Mouse (Mus musculus) cerebellum, postnatal 4 days (tissue): ENCODE results near the gene Znrf1.
"Not testable (repeated sequence)": the region's sequence is repeated elsewhere in the genome, so short reads cannot be mapped to it uniquely, and the experiment has no call there.

ENCODE experiments used
- DNase-seq, 2 experiments: peaks; one replicate each; pipeline ENCODE4 v3.0.0; 2022; ENCODE audit warnings: low spot score in 2 of 2, mixed read lengths in 1 of 2

The Znrf1 gene

DNA sequence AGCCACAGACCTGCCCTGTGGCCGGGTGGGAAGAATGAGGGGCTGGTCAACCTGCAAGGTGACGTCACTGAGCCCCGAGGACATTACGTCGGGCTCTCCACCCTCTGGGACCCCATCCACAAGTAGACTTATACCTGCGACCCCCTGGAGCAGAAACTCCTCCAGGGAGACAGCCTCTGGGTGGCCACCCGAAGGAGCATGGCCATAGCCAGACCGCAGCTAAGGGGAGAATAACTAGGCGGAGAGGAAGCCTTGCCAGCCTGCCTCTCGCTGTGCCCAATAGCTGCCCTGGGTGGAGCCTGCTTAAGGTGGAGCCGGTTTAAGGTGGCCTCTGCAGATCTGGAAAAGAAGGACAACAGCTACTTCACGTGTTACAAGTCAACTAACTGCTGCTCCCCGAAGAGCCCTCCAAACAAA lies 94.2 kb downstream of the Znrf1 start, which contains the start of gene Ldhd:
Gene Ldhd, minus strand, starts transcription at position 270 of the 417 bp plus-strand sequence.
- DNase-seq: no peak

DNA sequence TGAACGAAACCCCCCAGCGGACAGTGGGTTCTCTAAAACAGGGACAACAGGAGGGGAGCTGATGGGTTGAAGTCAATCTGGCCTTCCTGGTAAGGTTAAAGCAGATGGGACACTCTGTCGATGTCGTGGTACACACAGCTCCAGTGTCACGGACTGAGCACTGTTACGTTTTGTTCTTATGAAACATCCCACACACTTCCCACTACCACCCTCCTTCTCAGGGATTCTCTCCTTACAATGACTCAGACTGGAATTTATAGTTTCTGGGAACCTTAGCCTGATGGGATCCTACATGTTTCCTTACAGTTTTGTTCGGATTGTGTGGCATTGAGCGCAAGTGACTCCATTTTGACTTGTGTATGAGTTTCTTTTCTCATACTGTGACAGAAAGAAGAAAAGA lies 95.7 kb downstream of the Znrf1 start:
- no peak for DNase-seq

DNA sequence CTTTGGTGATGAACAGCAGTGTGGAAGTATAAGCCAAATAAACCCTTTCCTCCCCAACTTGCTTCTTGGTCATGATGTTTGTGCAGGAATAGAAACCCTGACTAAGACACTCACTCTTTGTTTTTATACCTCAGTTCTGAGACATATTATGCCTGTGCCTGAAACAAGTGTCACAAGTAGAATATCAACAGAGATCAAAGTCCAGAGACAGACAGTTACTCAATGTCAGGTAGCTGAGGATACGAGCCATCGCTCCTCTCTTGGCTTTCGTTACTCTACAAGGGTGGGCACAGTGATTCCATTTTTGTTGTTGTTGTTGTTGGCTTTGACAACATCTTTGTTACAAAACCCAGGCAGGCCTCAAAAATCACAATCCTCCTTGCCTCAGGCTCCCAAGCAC lies 97.1 kb downstream of the Znrf1 start:
- no peak for DNase-seq

DNA sequence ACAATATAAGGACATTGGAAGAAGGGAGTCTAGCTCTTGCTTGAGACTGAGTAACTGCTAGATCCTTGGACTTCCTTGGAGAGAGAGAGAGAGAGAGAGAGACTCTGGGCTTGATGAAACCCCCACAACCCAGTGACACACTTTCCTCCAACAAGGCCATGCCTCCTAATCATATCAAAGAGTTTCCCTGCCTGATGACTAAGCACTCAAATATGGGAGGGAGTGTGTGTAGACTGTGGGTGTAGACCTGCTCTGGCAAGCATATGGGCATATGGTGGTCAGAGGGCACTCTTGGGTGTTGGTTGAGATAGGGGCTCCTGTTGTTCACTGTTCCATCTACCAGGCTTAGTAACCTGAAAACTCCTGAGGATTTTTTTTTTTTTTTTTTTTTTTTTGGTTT lies 102.2 kb downstream of the Znrf1 start:
- DNase-seq: no peak

DNA sequence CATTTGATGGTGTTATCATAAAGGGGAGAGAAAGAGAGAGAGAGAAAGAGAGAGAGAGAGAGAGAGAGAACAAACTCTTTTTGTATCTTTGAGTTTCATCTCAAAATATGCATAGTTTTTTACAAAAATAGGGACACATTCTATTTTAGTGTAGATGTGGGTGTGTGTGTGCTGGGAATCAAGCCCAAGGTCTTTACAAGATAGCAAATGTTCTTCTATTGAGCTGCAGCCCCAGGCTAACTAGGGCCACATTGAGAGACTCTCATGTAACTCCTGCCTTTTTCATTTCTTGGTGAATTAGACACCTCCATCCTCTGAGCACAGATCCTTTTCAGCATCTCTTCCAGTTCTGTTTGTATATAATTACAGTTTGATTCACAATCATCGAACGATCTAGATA lies 105.2 kb downstream of the Znrf1 start:
- DNase-seq: no peak

DNA sequence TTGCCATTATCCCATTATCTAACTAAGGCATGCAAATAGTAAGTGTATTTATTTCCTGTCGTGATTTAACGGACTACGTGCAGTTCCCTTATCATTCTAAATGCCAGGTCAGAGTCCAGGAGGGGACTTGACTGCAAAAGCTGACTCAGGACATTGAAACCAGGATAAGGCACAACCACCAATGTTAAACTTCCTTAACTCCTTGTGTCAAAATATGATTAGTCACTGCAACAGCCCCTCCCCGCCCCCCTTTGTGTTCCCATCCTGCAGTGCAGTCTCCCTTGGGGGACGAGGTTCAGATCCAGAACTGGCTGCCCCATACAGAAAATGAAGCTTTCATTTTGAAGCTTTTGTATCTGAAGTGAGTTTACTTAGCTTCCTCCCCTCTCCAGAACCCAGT lies 106.6 kb downstream of the Znrf1 start:
- no peak for DNase-seq

DNA sequence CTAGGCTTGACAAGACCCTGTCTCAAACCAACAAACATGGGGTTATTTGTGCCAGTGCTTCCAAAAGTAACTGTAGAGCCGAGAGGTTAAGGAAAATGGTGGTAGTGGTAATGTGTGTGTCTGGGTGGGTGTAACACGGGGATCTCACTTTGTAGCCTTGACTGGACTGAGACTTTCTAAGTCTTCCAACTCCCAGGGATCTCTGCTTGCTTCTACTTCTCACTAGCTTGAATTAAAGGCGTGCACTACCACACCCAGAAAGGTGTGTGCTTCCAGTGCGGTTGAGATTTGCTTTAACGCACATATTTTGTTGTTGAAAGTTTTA lies 107.0 kb downstream of the Znrf1 start:
- DNase-seq: no peak

DNA sequence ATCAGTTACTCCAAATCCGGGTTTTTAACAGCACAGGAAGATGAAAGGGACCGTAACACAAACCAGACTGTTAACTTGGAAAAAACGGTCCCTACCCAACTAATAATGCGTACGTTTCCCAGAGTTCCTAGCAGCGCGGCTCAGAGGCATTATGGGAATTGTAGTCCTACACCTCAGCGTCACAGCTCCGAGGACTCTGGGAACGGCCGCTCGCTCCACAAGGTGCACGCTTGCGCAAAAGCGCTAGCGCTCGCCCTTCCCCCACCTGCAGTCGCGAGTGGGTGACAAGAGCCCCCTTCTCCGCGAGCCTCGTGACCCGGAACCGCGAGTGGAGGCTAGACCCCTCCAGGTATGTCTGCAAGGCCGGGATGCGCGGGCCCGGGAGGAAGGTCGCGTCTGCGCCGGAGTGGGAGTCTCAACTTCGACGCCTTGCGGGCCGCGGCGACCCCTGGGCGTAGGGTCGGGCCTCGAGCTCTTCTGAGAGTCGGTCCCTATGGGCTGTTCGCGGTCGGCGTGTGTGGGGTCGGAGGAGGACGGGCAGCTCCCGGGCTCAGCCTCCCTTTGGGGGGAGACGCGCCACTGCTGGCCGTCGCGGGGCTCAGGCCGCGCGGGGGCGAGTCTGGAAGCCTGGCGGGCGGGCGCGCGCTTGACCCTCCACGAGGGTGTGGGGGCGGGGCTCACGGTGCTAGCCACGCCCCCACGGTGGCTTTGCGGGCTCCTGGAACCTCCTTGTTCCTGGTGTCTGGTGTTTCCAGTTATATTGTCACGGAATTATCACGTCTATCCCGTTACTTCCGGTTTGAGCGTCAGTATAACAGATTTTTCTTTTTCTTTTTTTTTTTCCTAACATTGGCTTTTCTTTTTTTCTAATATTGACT lies 107.6 kb downstream of the Znrf1 start, which contains the start of gene Zfp1:
Gene Zfp1, plus strand, starts transcription at position 138 of the 878 bp plus-strand sequence.
- peak; percentile 77 to 90 for DNase-seq

DNA sequence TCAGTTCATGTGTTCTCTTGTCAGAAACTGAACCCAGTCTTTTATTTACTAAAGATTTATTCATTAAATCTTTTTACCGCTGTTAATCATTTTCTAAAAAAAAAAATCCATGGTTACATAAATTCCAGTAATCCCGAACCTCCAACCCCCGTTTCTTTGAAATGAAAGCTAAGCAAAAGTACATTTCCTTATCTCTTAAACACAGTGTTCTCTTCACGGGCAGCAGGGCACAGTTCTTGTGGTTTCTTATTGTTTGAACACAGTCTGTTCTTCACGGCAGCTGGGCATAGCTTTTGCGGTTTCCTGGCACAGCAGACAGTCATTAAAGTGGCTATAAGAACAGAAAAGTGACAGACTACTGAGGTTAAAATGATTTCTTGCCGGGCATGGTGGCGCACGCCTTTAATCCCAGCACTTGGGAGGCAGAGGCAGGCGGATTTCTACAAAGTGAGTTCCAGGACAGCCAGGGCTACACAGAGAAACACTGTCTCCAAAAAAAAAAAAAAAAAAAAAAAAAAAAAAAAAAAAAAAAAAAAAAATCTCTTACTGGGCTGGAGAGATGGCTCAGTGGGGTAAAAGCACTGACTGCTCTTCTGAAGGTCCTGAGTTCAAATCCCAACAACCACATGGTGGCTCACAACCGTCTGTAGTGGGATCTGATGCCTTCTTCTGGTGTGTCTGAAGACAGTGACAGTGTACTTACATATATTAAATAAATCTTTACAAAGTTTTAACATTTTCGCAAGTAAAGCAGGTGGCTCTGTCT lies 108.6 kb downstream of the Znrf1 start:
- not testable (repeated sequence) for DNase-seq

DNA sequence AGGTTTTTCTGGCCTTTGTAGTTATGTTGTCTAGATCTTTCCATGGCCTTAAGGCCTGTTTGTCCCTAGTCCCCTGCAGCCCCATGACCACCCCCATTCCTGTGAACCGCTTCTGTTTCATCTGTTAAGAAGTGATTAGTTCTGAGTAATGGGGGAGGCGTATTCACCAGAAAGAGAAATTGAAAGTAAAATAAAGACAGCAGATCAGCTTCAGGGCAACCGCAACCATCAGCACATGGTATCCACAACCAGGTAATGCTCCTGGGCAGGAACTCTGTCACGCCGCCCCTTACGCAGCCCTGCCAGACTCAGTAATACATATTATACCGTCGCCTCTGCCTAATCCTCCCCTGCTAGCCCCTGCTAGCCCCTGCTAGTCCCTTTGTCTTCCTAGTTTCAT lies 109.8 kb downstream of the Znrf1 start:
- DNase-seq: no peak

DNA sequence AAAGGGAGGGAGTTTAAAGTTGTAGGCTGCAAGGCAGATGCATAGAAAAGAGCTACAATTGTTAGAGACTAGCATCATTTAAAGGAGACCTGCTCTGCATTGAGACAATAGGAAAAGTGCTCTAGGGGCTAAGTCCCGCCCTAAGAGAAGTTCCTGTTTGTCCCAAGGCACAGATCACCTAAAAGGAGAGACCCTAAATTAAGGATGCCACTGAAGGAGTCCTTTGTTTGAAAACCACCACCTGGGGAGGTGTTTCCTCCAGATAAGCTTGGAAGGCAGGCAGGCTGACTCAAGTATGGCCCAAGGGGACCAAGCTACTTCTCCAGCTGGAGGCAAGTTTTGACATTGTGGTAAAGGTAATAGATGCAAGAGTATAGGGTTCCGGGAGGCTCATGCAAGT lies 112.9 kb downstream of the Znrf1 start:
- DNase-seq: no peak

DNA sequence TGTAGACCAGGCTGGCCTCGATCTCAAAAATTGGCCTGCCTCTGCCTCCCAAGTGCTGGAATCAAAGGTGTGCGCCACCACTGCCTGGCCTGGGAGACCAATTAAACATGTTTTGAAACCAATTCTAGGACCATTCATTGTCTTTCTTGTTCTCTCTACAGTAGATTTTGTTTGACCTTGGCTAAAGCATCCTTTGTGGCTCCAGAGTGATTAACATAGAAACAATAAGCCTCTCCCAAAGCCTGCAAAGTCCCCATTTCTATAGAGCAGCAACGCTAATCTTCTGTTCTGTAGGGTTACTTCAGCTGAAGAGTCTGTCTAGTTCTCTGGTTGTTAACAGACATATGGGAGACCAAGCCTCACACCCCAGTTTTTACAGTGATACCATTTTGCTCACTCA lies 114.8 kb downstream of the Znrf1 start:
- no peak for DNase-seq

DNA sequence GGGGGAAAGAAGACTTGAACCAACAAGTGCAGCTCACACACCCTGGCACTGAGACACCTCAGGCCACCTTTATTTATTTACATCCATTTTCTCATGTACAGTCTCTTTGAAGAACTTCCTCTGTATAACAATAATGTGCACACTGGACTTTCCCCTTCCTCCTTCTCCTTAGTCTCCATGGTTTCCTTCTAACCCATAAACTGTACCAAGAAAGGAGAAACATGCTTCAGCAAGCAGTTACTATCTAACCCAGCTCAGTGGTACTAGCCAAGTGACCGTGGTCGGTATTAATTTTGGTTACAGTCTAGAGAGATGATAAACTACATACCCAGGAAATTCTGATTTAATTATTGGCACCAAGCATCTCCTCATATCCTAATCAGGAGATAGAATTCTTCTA lies 117.6 kb downstream of the Znrf1 start:
- no peak for DNase-seq

DNA sequence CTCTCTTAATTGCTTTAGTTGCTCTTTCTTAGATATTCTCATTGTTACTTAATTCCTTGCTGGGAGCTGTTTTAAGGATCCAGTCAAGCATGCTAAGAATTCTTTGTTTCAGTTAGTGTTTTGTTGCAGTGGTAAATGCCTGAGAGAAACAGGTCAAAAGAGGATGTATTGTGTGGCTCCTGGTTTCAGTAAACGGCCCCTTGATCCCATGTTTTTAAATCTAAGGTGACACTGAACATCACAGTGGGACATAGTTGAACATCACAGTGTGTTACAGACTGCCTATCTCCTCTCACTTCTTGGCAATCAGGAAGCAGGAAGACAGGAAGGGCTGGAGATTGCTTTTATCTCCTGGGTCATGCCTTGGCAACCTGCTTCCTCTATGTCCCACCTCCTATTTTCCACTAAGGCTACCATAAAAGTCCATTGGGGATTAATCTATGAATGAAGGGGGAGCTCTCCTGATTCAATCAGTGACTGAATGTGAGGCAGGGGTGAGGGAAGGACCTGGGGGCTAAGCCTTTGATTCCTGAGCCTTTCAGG lies 121.5 kb downstream of the Znrf1 start:
- no peak for DNase-seq

DNA sequence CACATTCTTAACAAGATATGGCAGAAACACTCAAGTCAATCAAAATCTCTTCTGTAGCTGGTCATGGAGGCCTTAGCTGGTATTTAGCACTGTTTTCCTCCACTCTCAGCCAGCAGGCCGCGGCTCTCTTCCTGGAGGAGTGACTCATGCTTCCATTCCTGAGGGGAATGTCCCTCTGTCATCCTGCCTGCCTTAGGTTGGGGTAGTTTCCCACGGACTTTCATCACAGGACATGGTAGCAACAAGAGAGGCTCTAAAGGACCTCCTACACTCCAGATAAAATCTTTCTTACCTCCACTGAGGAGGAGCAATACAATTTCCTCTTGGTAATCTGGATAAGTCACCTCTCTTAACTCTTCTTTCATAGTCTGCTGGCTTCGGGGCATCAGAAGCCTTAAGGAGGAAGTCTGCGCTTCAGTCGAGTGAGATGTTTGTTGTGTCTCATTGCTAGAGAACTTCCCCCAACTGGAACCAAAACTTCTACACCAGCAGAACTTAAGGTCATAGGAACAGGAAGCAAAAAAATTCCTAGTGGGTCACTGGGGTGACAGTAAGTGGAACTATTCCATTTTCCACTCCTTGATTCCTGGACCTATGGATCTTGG lies 123.0 kb downstream of the Znrf1 start:
- no peak for DNase-seq

DNA sequence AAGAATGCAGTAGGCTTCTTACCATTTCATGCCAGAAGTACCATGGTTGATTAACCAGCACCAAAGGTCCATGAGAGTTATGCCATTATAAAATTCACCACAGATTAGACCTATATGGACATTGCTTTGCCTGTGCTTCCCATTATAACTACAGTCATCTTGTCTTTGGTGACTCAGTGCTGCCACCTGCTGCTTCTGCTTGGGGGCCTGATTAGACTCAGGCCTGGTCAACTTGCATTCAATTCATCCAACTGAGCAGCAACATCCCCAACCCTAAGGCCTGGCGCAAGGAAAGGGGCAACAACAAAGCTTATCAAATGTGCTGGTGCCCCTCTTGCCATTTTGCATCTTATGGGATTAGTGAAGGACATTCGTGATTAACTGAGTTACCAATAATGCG lies 126.6 kb downstream of the Znrf1 start:
- peak; percentile 55 to 64 for DNase-seq

DNA sequence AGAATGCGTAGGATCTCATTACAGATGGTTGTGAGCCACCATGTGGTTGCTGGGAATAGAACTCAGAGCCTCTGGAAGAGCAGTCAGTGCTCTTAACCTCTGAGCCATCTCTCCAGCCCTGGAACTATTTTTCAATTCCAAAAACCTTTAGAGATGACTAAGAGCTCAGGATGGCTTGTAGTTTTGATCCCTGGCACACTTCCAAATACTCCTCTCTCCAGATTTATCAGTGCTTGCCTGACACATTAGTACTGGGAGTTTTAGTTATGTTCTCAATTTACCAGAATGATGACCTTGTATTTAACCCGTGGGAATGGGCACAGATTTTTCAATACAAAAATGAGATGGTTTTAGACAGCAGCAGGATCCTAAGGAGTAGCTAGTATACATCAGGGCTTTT lies 130.9 kb downstream of the Znrf1 start:
- DNase-seq: no peak
